Mouse (Mus musculus) MEL (cell line): ENCODE data around the gene Clic1. TPM values are rescaled to one million over a fixed set of nuclear protein-coding genes. Genes with fewer than 3 reads are reported as not detected.

Experiments
- DNase-seq: peaks from one replicate; pipeline ENCODE4 v3.0.0; 2011; ENCODE audit warnings: low read depth, low spot score
- H3K27ac ChIP-seq: 2 replicates; pipeline ENCODE4 v1.5.1; 2012; ENCODE audit warnings: low read depth, mild to moderate bottlenecking, control low read depth, low read length, moderate library complexity; ENCODE audit not compliant: control insufficient read depth
- H3K27me3 ChIP-seq, 2 experiments: fragments of 150-350 bp in 1 of 2; sonication (generic) in 1 of 2; 2 replicates each; pipeline ENCODE4 v1.6.1; 2012; ENCODE audit warnings: low read length in 2 of 2, mild to moderate bottlenecking in 2 of 2, improper control_type of control experiment in 1 of 2, moderate library complexity in 1 of 2; ENCODE audit not compliant: insufficient read depth in 2 of 2, control insufficient read depth in 1 of 2
- H3K36me3 ChIP-seq, 2 experiments: 2 replicates each; pipeline ENCODE4 v1.6.1; 2012 to 2014; ENCODE audit warnings: low read length in 2 of 2, improper control_type of control experiment in 1 of 2, inconsistent platforms in 1 of 2, mild to moderate bottlenecking in 1 of 2; ENCODE audit not compliant: insufficient read depth in 2 of 2, control insufficient read depth in 1 of 2
- H3K4me1 ChIP-seq, 2 experiments: fragments of 150-350 bp in 1 of 2; sonication (generic) in 1 of 2; 2 replicates each; pipeline ENCODE4 v1.6.1; 2012; ENCODE audit warnings: low read length in 2 of 2, improper control_type of control experiment in 1 of 2, mild to moderate bottlenecking in 1 of 2; ENCODE audit not compliant: insufficient read depth in 2 of 2, control insufficient read depth in 1 of 2
- H3K4me3 ChIP-seq, 2 experiments: fragments of 150-350 bp in 1 of 2; sonication (generic) in 1 of 2; 2 replicates each; pipeline ENCODE4 v1.5.1; 2012; ENCODE audit warnings: low read depth in 2 of 2, low read length in 2 of 2, mild to moderate bottlenecking in 2 of 2, moderate library complexity in 2 of 2, control low read depth in 1 of 2, improper control_type of control experiment in 1 of 2; ENCODE audit not compliant: control insufficient read depth in 1 of 2, insufficient read depth in 1 of 2
- H3K79me2 ChIP-seq: 2 replicates; pipeline ENCODE4 v1.6.1; 2012; ENCODE audit warnings: mild to moderate bottlenecking, low read length, moderate library complexity; ENCODE audit not compliant: control insufficient read depth, poor library complexity, insufficient read depth
- H3K9ac ChIP-seq: 2 replicates; pipeline ENCODE4 v1.6.1; 2012; ENCODE audit warnings: low read depth, mild to moderate bottlenecking, control low read depth, low read length, moderate library complexity; ENCODE audit not compliant: control insufficient read depth, poor library complexity, severe bottlenecking
- H3K9me3 ChIP-seq: fragments of 150-350 bp; sonication (generic); replicated peaks from 2 replicates; pipeline ENCODE4 v1.6.1; 2012; ENCODE audit warnings: mild to moderate bottlenecking, low read length, improper control_type of control experiment, moderate library complexity; ENCODE audit not compliant: insufficient read depth
- CHD1 ChIP-seq: IDR thresholded peaks from 2 replicates; pipeline ENCODE4 v1.6.1; 2012; ENCODE audit warnings: low read depth, mild to moderate bottlenecking, inconsistent platforms, low read length, improper control_type of control experiment
- CHD2 ChIP-seq: IDR thresholded peaks from 2 replicates; pipeline ENCODE4 v1.6.1; 2011; ENCODE audit warnings: low read length, improper control_type of control experiment
- CTCF ChIP-seq, 3 experiments: IDR thresholded peaks in 2 of 3; conservative IDR thresholded peaks in 1 of 3; 2 replicates each; pipeline ENCODE4 v1.5.1; 2011 to 2012; ENCODE audit warnings: low read length in 3 of 3, low read depth in 2 of 3, mild to moderate bottlenecking in 2 of 3, improper control_type of control experiment in 1 of 3, inconsistent platforms in 1 of 3, mixed read lengths in 1 of 3, moderate library complexity in 1 of 3; ENCODE audit not compliant: control insufficient read depth in 1 of 3, insufficient read depth in 1 of 3, poor library complexity in 1 of 3, severe bottlenecking in 1 of 3
- E2F4 ChIP-seq: IDR thresholded peaks from 2 replicates; pipeline ENCODE4 v1.6.1; 2011; ENCODE audit warnings: low read depth, low read length, improper control_type of control experiment, borderline replicate concordance
- ELF1 ChIP-seq: IDR thresholded peaks from 2 replicates; pipeline ENCODE4 v1.6.1; 2014; ENCODE audit warnings: low read depth, mild to moderate bottlenecking, inconsistent platforms, low read length, improper control_type of control experiment, moderate library complexity
- EP300 ChIP-seq, 2 experiments: IDR thresholded peaks; 2 replicates each; pipeline ENCODE4 v1.6.1; 2011; ENCODE audit warnings: improper control_type of control experiment in 2 of 2, low read length in 2 of 2, low read depth in 1 of 2, mild to moderate bottlenecking in 1 of 2
- ETS1 ChIP-seq: IDR thresholded peaks from 2 replicates; pipeline ENCODE4 v1.6.1; 2012; ENCODE audit warnings: low read depth, mild to moderate bottlenecking, inconsistent platforms, low read length, improper control_type of control experiment, moderate library complexity
- GABPA ChIP-seq: IDR thresholded peaks from 2 replicates; pipeline ENCODE4 v1.6.1; 2012; ENCODE audit warnings: low read depth, mild to moderate bottlenecking, inconsistent platforms, low read length, improper control_type of control experiment, moderate library complexity
- GATA1 ChIP-seq: IDR thresholded peaks from 2 replicates; pipeline ENCODE4 v1.6.1; 2011; ENCODE audit warnings: low read depth, low read length, improper control_type of control experiment
- HCFC1 ChIP-seq: IDR thresholded peaks from 2 replicates; pipeline ENCODE4 v1.6.1; 2012; ENCODE audit warnings: low read depth, mild to moderate bottlenecking, inconsistent platforms, low read length, improper control_type of control experiment, moderate library complexity
- JUND ChIP-seq: IDR thresholded peaks from 2 replicates; pipeline ENCODE4 v1.6.1; 2011; ENCODE audit warnings: low read depth, mild to moderate bottlenecking, improper control_type of control experiment, low read length
- KAT2A ChIP-seq: conservative IDR thresholded peaks from 2 replicates; pipeline ENCODE4 v1.6.1; 2012; ENCODE audit warnings: low read depth, low read length, improper control_type of control experiment, inconsistent platforms
- MAFK ChIP-seq: IDR thresholded peaks from 2 replicates; pipeline ENCODE4 v1.6.1; 2011; ENCODE audit warnings: low read depth, mild to moderate bottlenecking, low read length, improper control_type of control experiment, borderline replicate concordance
- MAX ChIP-seq: IDR thresholded peaks from 2 replicates; pipeline ENCODE4 v1.6.1; 2011; ENCODE audit warnings: low read length, improper control_type of control experiment
- MAZ ChIP-seq: IDR thresholded peaks from 2 replicates; pipeline ENCODE4 v1.6.1; 2012; ENCODE audit warnings: low read depth, mild to moderate bottlenecking, inconsistent platforms, low read length, improper control_type of control experiment
- MXI1 ChIP-seq: IDR thresholded peaks from 2 replicates; pipeline ENCODE4 v1.6.1; 2011; ENCODE audit warnings: mild to moderate bottlenecking, low read depth, low read length, improper control_type of control experiment
- MYB ChIP-seq: IDR thresholded peaks from 2 replicates; pipeline ENCODE4 v1.6.1; 2011; ENCODE audit warnings: mild to moderate bottlenecking, low read depth, low read length, improper control_type of control experiment
- NELFE ChIP-seq: IDR thresholded peaks from 2 replicates; pipeline ENCODE4 v1.6.1; 2011; ENCODE audit warnings: low read depth, low read length, improper control_type of control experiment
- NRF1 ChIP-seq: IDR thresholded peaks from 2 replicates; pipeline ENCODE4 v1.6.1; 2014; ENCODE audit warnings: low read depth, mild to moderate bottlenecking, inconsistent platforms, low read length, improper control_type of control experiment, moderate library complexity; ENCODE audit not compliant: poor library complexity, insufficient read depth, severe bottlenecking
- POLR2A ChIP-seq, 2 experiments: IDR thresholded peaks; 2 replicates each; pipeline ENCODE4 v1.6.1; 2011 to 2012; ENCODE audit warnings: low read length in 2 of 2, mild to moderate bottlenecking in 2 of 2, control low read depth in 1 of 2, improper control_type of control experiment in 1 of 2, low read depth in 1 of 2, moderate library complexity in 1 of 2; ENCODE audit not compliant: control insufficient read depth in 1 of 2, insufficient read depth in 1 of 2, poor library complexity in 1 of 2
- POLR2AphosphoS2 ChIP-seq: IDR thresholded peaks from 2 replicates; pipeline ENCODE4 v1.6.1; 2011; ENCODE audit warnings: low read length, improper control_type of control experiment
- POLR2AphosphoS5 ChIP-seq: IDR thresholded peaks from 2 replicates; pipeline ENCODE4 v1.6.1; 2012; ENCODE audit warnings: low read depth, borderline replicate concordance, mild to moderate bottlenecking, inconsistent platforms, low read length, moderate library complexity, mixed read lengths
- RAD21 ChIP-seq: IDR thresholded peaks from 2 replicates; pipeline ENCODE4 v1.6.1; 2011; ENCODE audit warnings: mild to moderate bottlenecking, low read depth, low read length, improper control_type of control experiment
- RCOR1 ChIP-seq: IDR thresholded peaks from 2 replicates; pipeline ENCODE4 v1.6.1; 2012; ENCODE audit warnings: low read depth, mild to moderate bottlenecking, inconsistent platforms, low read length, improper control_type of control experiment
- SIN3A ChIP-seq: IDR thresholded peaks from 2 replicates; pipeline ENCODE4 v1.6.1; 2012; ENCODE audit warnings: low read length, improper control_type of control experiment, inconsistent platforms
- SMC3 ChIP-seq: IDR thresholded peaks from 2 replicates; pipeline ENCODE4 v1.6.1; 2011; ENCODE audit warnings: low read depth, low read length, improper control_type of control experiment
- TAL1 ChIP-seq: IDR thresholded peaks from 2 replicates; pipeline ENCODE4 v1.6.1; 2012; ENCODE audit warnings: mild to moderate bottlenecking, inconsistent platforms, low read length, moderate library complexity, mixed read lengths
- TBP ChIP-seq: IDR thresholded peaks from 2 replicates; pipeline ENCODE4 v1.8.0; 2011; ENCODE audit warnings: low read depth, low read length, improper control_type of control experiment
- TCF12 ChIP-seq: IDR thresholded peaks from 2 replicates; pipeline ENCODE4 v1.6.1; 2014; ENCODE audit warnings: low read depth, mild to moderate bottlenecking, inconsistent platforms, low read length, improper control_type of control experiment, moderate library complexity
- UBTF ChIP-seq: IDR thresholded peaks from 2 replicates; pipeline ENCODE4 v1.6.1; 2012; ENCODE audit warnings: low read depth, mild to moderate bottlenecking, inconsistent platforms, low read length, improper control_type of control experiment, moderate library complexity, borderline replicate concordance; ENCODE audit not compliant: insufficient read depth
- USF1 ChIP-seq: IDR thresholded peaks from 2 replicates; pipeline ENCODE4 v1.6.1; 2014; ENCODE audit warnings: low read depth, mild to moderate bottlenecking, inconsistent platforms, low read length, improper control_type of control experiment, moderate library complexity
- USF2 ChIP-seq, 2 experiments: IDR thresholded peaks; 2 replicates each; pipeline ENCODE4 v1.6.1; 2011 to 2012; ENCODE audit warnings: improper control_type of control experiment in 2 of 2, low read length in 2 of 2, borderline replicate concordance in 1 of 2, inconsistent platforms in 1 of 2, low read depth in 1 of 2, mild to moderate bottlenecking in 1 of 2; ENCODE audit not compliant: insufficient read depth in 1 of 2
- ZC3H11A ChIP-seq: IDR thresholded peaks from 2 replicates; pipeline ENCODE4 v1.6.1; 2012; ENCODE audit warnings: low read depth, mild to moderate bottlenecking, inconsistent platforms, low read length, improper control_type of control experiment
- ZKSCAN1 ChIP-seq: IDR thresholded peaks from 2 replicates; pipeline ENCODE4 v1.6.1; 2012; ENCODE audit warnings: low read depth, mild to moderate bottlenecking, inconsistent platforms, low read length, improper control_type of control experiment, moderate library complexity
- ZMIZ1 ChIP-seq: IDR thresholded peaks from 2 replicates; pipeline ENCODE4 v1.6.1; 2012; ENCODE audit warnings: low read depth, mild to moderate bottlenecking, inconsistent platforms, low read length, improper control_type of control experiment, moderate library complexity
- ZNF384 ChIP-seq: IDR thresholded peaks from 2 replicates; pipeline ENCODE4 v1.6.1; 2012; ENCODE audit warnings: low read depth, mild to moderate bottlenecking, inconsistent platforms, low read length, improper control_type of control experiment
- polyA plus RNA-seq, 2 experiments: library from polyadenylated mRNA; stranded (reverse) in 1 of 2; unstranded in 1 of 2; fragments of >175 nt in 1 of 2; fragments of >200 nt in 1 of 2; gene quantifications; 2 replicates each; pipeline versions ENCODE4 v1.2.1 to v1.2.4; 2012; ENCODE audit warnings: low replicate concordance in 2 of 2, low read depth in 1 of 2; ENCODE audit not compliant: insufficient read length in 2 of 2, insufficient read depth in 1 of 2, missing spikeins in 1 of 2
- total RNA-seq: library from RNA; depleted of rRNA; stranded (reverse); fragments of 300-350 nt; gene quantifications from 2 replicates; pipeline ENCODE4 v1.2.3, GENCODE M21; 2012

Clic1 gene
- total and polyA plus RNA-seq, 3 experiments, result 309 to 335 (median 333) TPM

DNA sequence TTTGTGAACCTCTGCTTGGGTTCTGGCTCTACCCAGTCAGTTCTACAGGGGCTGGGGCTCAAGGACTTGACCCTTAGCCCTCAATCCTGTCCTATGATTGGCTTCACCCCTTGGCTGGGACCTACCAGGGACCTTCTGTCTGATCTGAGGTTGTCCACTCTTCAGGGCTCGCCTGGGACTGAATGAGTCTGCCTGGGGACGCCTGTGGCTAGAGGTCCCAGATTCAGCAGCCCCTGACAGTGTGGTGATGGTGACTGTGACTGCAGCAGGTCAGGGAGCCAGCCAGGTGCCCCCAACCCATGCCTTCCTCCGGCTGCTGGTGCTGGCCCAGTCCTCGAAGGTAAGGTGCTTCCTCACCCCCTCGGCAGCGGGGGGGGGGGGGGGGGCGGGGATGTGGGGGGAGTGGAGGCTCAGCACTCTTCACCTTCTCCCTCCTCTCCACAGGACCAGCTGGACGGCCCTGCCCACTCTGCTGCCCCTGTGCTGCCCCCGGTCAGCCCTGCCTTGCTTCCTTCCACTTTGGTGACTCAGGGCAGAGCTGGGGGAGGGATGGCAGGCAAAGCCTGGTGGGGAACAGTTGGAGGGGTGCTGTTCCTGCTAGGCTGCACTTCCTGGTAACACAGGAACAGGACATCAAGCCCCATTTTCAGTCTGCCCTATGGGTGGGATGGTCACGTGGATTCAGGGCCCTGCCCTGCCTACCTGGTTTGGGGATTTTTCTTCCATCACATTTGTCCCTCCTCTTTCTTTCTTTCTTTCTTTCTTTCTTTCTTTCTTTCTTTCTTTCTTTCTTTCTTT lies 24.9 kb upstream of the Clic1 start:
- no peaks in the 10 kb centered on the region for H3K9me3 ChIP-seq
- H3K79me2 ChIP-seq, result peaks cover 39% of the 10 kb centered on the region
- peak overlapping the region; percentile 54 to 66; a peak in 3 of 4 replicates for H3K4me3 ChIP-seq
- DNase-seq, result peak; percentile 75
- peaks cover 0 to 50% of the 10 kb centered on the region in 2 experiments; a peak in 2 of 4 replicates for H3K36me3 ChIP-seq
- H3K4me1 ChIP-seq, result peaks cover 17 to 64% of the 10 kb centered on the region in 2 experiments; a peak in 3 of 4 replicates
- H3K27ac ChIP-seq, result peak overlapping the region; percentile 96
- no peaks in the 10 kb centered on the region for H3K27me3 ChIP-seq
- H3K9ac ChIP-seq, result peak overlapping the region; percentile 77
- TF ChIP-seq ZMIZ1 (no peak; the same call in 1 of the 2 replicates), POLR2A (IDR thresholded peaks at IDR 0.05; ENCODE audit: control insufficient read depth in 1 of 2, insufficient read depth in 1 of 2, low read depth in 1 of 2, low read length in 2 of 2, poor library complexity in 1 of 2) (peak in 1 of 2 experiments; percentile 51; a peak in 1 of 4 replicates), EP300 (IDR thresholded peaks at IDR 0.05; ENCODE audit: low read depth in 1 of 2, low read length in 2 of 2) (peak in 1 of 2 experiments; percentile 23; a peak in 1 of 4 replicates), E2F4 (no peak), NELFE (no peak), TBP (0 out of 2 replicates have a peak, but pooled peaks have one; percentile 33), POLR2AphosphoS5 (no peak), TCF12 (no peak), CTCF (IDR thresholded peaks at IDR 0.05 in 2 of 3, conservative IDR thresholded peaks at IDR 0.05 in 1 of 3; ENCODE audit: control insufficient read depth in 1 of 3, insufficient read depth in 1 of 3, low read depth in 2 of 3, low read length in 3 of 3, poor library complexity in 1 of 3, severe bottlenecking in 1 of 3) (no peak), ETS1 (no peak), NRF1 (no peak), CHD1 (no peak), RCOR1 (no peak), MXI1 (no peak), ZC3H11A (no peak), UBTF (no peak), SIN3A (peak; percentile 20; the same call in 1 of the 2 replicates), MAX (peak; percentile 54; the same call in 1 of the 2 replicates), MAZ (no peak), CHD2 (no peak), ZNF384 (no peak), HCFC1 (no peak; the same call in 1 of the 2 replicates), KAT2A (no peak), TAL1 (no peak), MYB (0 out of 2 replicates have a peak, but pooled peaks have one; percentile 16), RAD21 (no peak), JUND (no peak), USF1 (peak; percentile 81), GABPA (no peak), ELF1 (0 out of 2 replicates have a peak, but pooled peaks have one; percentile 49), POLR2AphosphoS2 (no peak), USF2 (IDR thresholded peaks at IDR 0.05; ENCODE audit: borderline replicate concordance in 1 of 2, insufficient read depth in 1 of 2, low read depth in 1 of 2, low read length in 2 of 2) (no peak), SMC3 (no peak), GATA1 (no peak), MAFK (no peak), ZKSCAN1 (no peak)
